Mouse (Mus musculus) intestine, postnatal 0 days (tissue): ENCODE results near the gene Clk2. TPM values are rescaled to one million over a fixed set of nuclear protein-coding genes. Genes with fewer than 3 reads are reported as not detected.

Experiments used
- ATAC-seq: fragments of 200-750 bp; cut with Nextera tagmentation; 2 replicates; pipeline ENCODE4 v1.8.0; 2017; ENCODE audit warnings: mild to moderate bottlenecking, moderate TSS enrichment, moderate library complexity
- H3K27ac ChIP-seq: fragments of 300-500 bp; sonication (generic); 2 replicates; pipeline ENCODE4 v1.5.1; 2014; ENCODE audit warnings: mild to moderate bottlenecking, low read depth, low read length, moderate library complexity
- H3K27me3 ChIP-seq: fragments of 300-500 bp; sonication (generic); replicated peaks from 2 replicates; pipeline ENCODE4 v1.6.1; 2014; ENCODE audit warnings: low read length, mixed read lengths; ENCODE audit not compliant: control insufficient read depth, insufficient read depth
- H3K36me3 ChIP-seq: fragments of 300-500 bp; sonication (generic); 2 replicates; pipeline ENCODE4 v1.6.1; 2014; ENCODE audit warnings: mild to moderate bottlenecking, moderate library complexity; ENCODE audit not compliant: control insufficient read depth, insufficient read depth
- H3K4me1 ChIP-seq: fragments of 300-500 bp; sonication (generic); replicated peaks from 2 replicates; pipeline ENCODE4 v1.6.1; 2014; ENCODE audit warnings: antibody characterized with exemption, low read length, mixed read lengths; ENCODE audit not compliant: control insufficient read depth, insufficient read depth
- H3K4me2 ChIP-seq: fragments of 300-500 bp; sonication (generic); replicated peaks from 2 replicates; pipeline ENCODE4 v1.6.1; 2014; ENCODE audit warnings: low read depth, mild to moderate bottlenecking, moderate library complexity
- H3K4me3 ChIP-seq: fragments of 300-500 bp; sonication (generic); 2 replicates; pipeline ENCODE4 v1.5.1; 2014; ENCODE audit warnings: low read depth, low read length
- H3K9ac ChIP-seq: fragments of 300-500 bp; sonication (generic); 2 replicates; pipeline ENCODE4 v1.6.1; 2014; ENCODE audit warnings: mild to moderate bottlenecking, low read depth, low read length
- H3K9me3 ChIP-seq: fragments of 300-500 bp; sonication (generic); 2 replicates; pipeline ENCODE4 v1.6.1; 2016; ENCODE audit warnings: mixed run types; ENCODE audit not compliant: control insufficient read depth
- CTCF ChIP-seq: sonication (generic); IDR thresholded peaks from 2 replicates; pipeline ENCODE4 v1.5.1; 2016; ENCODE audit warnings: low read depth, mild to moderate bottlenecking, control low read depth, antibody characterized with exemption, moderate library complexity
- WGBS: fragments of 180-500 bp; shearing (Covaris S2); extraction: QIAGEN DNeasy Blood & Tissue Kit; methylation state at CpG from one replicate; pipeline ENCODE4 v1.1.7; 2014; 5-methylcytosine and 5-hydroxymethylcytosine counted together
- polyA plus RNA-seq: library from polyadenylated mRNA; unstranded; fragments of >200 nt; fragmentation: Nextera tagmentation; extraction: Ambion mirVana; gene quantifications from 2 replicates; pipeline ENCODE4 v1.2.1, GENCODE M21; 2015

Gene Clk2
- polyA plus RNA-seq, 1 experiment from 2014 or later = 8.6 TPM

- no peaks in the 10 kb centered on the region for H3K4me1 ChIP-seq
- H3K9me3 ChIP-seq = no peaks in the 10 kb centered on the region
- 91% methylated on average over 7 of the region's 7 CpGs for WGBS
- ATAC-seq = no peak
- H3K4me2 ChIP-seq = no peak overlapping the region
- peaks cover 66% of the 10 kb centered on the region for H3K36me3 ChIP-seq
- no peak overlapping the region for H3K4me3 ChIP-seq
- no peak overlapping the region for H3K9ac ChIP-seq
- TF ChIP-seq CTCF = no peak
- no peak overlapping the region for H3K27ac ChIP-seq
- no peaks in the 10 kb centered on the region for H3K27me3 ChIP-seq
These were observed 41.5 kb downstream of the Clk2 start for GRCm38 (mm10) chr3:89206079-89206478.

DNA sequence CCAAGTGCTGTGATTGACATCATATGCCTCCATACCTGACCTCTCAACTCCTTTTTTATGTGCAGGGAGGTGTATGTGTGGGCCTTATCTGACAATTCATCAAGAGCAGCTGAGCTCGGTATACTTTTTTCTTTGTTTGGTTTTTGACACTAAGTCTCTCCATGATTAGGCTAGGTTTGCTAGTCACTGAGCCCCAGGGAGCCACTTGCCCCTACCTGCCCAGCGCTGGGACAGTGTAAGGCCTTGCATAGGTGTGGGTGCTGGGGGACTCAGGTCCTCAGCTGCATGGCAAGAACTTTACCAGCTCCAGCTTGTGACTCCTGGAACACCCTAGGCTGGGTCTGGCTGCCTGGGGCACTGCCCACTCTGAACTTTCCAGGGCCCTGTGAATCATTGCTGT lies 42.1 kb downstream of the Clk2 start:
- H3K27ac ChIP-seq = no peak overlapping the region
- ATAC-seq = no peak
- no peak overlapping the region for H3K4me2 ChIP-seq
- no peak overlapping the region for H3K4me3 ChIP-seq
- no peaks in the 10 kb centered on the region for H3K4me1 ChIP-seq
- TF ChIP-seq CTCF = no peak
- WGBS = 74% methylated on average over 2 of the region's 2 CpGs
- no peaks in the 10 kb centered on the region for H3K27me3 ChIP-seq
- no peak overlapping the region for H3K9ac ChIP-seq
- H3K36me3 ChIP-seq = peaks cover 66% of the 10 kb centered on the region
- H3K9me3 ChIP-seq = no peaks in the 10 kb centered on the region

- Histone ChIP-seq H3K27ac (no peak overlapping the region), H3K36me3 (peaks cover 66% of the 10 kb centered on the region), H3K27me3 (no peaks in the 10 kb centered on the region), H3K4me3 (no peak overlapping the region), H3K4me1 (peaks cover 8% of the 10 kb centered on the region; the same call in 1 of the 2 replicates), H3K9ac (no peak overlapping the region), H3K9me3 (no peaks in the 10 kb centered on the region), H3K4me2 (no peak overlapping the region)
- no peak for TF ChIP-seq CTCF
- no peak for ATAC-seq
- 91% methylated on average over 13 of the region's 13 CpGs for WGBS
These were observed 43.6 kb downstream of the Clk2 start for GRCm38 (mm10) chr3:89208075-89208657.

GRCm38 (mm10) chr3:89208736-89209135 lies 44.1 kb downstream of the Clk2 start:
- Histone ChIP-seq H3K27ac (no peak overlapping the region), H3K4me1 (peaks cover 8% of the 10 kb centered on the region; the same call in 1 of the 2 replicates)
- WGBS = 83% methylated on average over 6 of the region's 6 CpGs

DNA sequence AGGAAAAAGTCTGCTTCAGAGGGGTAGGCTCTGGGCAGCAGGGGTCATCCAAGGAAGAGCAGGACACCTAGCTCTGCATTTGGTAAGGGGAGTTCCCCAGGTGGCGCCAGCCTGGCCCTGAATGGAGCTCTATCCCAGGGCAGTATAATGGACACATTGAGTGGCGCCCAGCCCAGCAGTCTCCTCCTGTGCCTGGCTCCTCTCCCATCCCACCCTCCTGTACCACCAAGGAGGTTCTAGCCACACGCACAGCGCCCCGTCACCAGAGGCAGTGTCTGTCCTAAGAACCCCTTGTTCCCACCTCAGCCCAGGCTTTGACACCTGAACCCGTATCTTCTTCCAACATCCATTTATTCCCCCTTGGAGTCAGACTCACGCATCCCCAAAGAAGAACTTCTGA lies 45.1 kb downstream of the Clk2 start:
- Histone ChIP-seq H3K4me2 (no peak overlapping the region), H3K9me3 (no peaks in the 10 kb centered on the region), H3K27ac (no peak overlapping the region), H3K9ac (no peak overlapping the region), H3K36me3 (peaks cover 57% of the 10 kb centered on the region), H3K4me3 (no peak overlapping the region), H3K4me1 (peaks cover 13% of the 10 kb centered on the region; the same call in 1 of the 2 replicates), H3K27me3 (no peaks in the 10 kb centered on the region)
- WGBS = 95% methylated on average over 7 of the region's 7 CpGs
- no peak for TF ChIP-seq CTCF
- no peak for ATAC-seq

More at GRCm38 (mm10) chr3:89208736-89209135, 44.1 kb downstream of the Clk2 start:
- TF ChIP-seq CTCF = no peak
- no peak overlapping the region for H3K9ac ChIP-seq
- H3K36me3 ChIP-seq = peaks cover 66% of the 10 kb centered on the region
- no peaks in the 10 kb centered on the region for H3K9me3 ChIP-seq
- H3K4me3 ChIP-seq = no peak overlapping the region
- no peak overlapping the region for H3K4me2 ChIP-seq
- ATAC-seq = no peak
- H3K27me3 ChIP-seq = no peaks in the 10 kb centered on the region

DNA sequence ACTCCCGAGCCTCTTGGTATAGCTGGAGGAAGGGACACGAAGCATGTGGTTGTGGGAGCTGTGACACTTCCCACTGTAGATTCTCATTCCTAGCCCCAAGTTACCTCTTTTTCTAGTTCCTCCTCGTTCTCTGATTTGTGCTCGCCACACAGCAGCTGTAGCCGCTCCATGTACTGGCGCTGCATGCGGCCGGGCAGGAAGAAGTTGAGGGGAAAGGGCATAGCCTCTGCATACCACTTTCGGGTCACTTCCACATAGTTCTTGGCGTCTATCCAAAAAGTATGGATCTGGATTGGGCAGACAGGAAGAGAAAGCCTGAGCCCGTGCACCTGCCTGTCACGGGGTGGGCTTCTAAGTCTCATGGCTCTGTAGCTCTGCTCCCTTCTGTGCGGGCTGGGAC lies 45.6 kb downstream of the Clk2 start:
- Histone ChIP-seq H3K4me3 (no peak overlapping the region), H3K27me3 (no peaks in the 10 kb centered on the region), H3K9me3 (no peaks in the 10 kb centered on the region), H3K36me3 (peaks cover 54% of the 10 kb centered on the region), H3K9ac (no peak overlapping the region), H3K4me1 (peaks cover 14% of the 10 kb centered on the region; the same call in 1 of the 2 replicates), H3K27ac (no peak overlapping the region), H3K4me2 (no peak overlapping the region)
- no peak for TF ChIP-seq CTCF
- 74% methylated on average over 13 of the region's 13 CpGs for WGBS
- no peak for ATAC-seq

DNA sequence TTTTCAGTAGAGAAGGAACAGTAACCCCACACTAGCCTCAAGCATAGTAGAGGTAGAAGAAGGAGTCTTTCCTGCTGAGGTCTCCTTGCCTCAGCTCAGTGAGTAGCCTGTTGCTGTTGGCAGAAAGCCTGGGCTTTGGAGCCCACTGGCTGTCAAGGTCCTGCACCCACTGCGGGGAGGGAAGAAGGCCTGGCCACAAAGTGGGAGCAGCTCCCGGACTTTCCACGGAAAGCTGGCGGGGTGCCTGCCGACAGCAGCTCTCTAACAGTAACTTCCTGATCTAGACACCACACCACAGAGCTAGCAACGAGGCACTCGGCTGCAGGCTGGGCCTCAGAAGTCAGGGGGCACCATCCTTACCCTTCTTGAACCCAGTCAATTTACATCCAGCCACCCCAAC lies 46.1 kb downstream of the Clk2 start:
- WGBS = 75% methylated on average over 7 of the region's 7 CpGs
- H3K9ac ChIP-seq = no peak overlapping the region

More for the DNA sequence above, 46.1 kb downstream of the Clk2 start:
- H3K9me3 ChIP-seq = no peaks in the 10 kb centered on the region
- H3K4me1 ChIP-seq = peaks cover 16% of the 10 kb centered on the region; the same call in 1 of the 2 replicates
- H3K36me3 ChIP-seq = peaks cover 49% of the 10 kb centered on the region
- no peaks in the 10 kb centered on the region for H3K27me3 ChIP-seq
- no peak overlapping the region for H3K4me3 ChIP-seq
- no peak overlapping the region for H3K4me2 ChIP-seq
- ATAC-seq = no peak
- TF ChIP-seq CTCF = no peak
- H3K27ac ChIP-seq = no peak overlapping the region
